Mouse (Mus musculus) c-Kit-positive CD71-positive TER-119-negative erythroid progenitor cells, embryonic 14.5 days (primary cell): ENCODE results near the gene Hadha.

Source experiments
- DNase-seq: peaks from one replicate; pipeline ENCODE4 v3.0.0-alpha.2; 2013; ENCODE audit warnings: low read depth

The Hadha gene

DNA sequence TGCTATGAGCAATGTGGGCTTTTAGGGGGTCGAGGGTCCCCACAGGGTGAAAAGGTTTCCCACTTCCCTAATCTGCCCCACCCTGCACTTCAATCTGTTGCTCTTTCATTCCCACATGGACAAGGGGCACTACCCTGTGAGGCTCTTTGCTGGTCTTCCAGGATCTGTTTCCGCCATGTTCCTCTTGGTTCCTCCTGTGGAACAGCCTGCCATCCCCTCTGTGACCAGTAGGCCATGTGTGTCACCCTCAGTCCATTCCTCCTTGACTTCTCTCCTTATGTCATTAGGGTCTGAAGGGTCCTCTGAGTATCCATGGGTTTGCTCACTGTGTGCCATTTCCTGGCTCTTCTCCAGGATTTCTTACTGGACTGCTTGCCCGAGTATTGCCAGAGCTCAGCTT, 43.2 kb downstream of the Hadha start:
- no peak for DNase-seq

DNA sequence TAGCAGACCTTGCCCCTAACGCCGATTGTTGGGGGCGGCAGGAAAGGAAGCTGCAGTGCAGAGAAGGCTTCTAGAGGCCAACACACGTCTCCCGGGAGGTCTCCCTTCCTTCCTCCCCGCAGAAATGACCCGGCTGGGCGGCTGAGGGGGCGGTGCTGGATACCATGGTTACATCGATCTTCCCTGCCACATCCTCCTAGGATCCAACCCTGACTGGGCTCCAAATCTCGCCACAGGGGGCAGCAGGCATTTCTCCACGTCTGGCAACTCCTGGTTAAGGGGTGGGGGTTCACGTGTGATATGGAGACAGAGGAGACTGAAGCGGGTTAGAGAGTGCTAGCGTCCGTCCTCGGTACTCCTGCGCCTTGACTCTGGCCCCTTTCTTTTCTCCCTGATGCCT, 43.8 kb downstream of the Hadha start:
- no peak for DNase-seq

- no peak for DNase-seq
Measured at GRCm38 (mm10) chr5:30110371-30111060, 44.4 kb downstream of the Hadha start.

DNA sequence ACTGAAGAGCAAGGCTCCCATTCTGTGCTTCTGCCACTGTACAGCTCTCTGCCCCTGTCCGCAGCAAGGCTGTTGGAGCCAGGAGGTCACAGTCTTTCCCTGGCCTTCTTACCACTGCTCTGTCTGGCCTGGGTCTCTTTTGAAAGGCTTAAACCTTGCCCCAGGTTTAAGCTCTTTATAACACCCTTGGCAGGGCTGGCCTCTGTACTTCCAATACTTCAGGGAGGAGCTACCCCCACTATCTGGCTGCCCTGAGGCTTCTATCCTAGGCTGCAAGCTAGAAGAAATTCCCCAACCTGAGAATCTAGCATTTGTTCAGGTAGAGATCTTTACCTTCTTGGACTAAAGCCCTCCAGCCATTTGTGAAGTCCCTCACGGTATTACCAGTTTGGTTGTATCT, 45.1 kb downstream of the Hadha start:
- DNase-seq = no peak

GRCm38 (mm10) chr5:30108233-30108632, 46.7 kb downstream of the Hadha start:
- no peak for DNase-seq

DNA sequence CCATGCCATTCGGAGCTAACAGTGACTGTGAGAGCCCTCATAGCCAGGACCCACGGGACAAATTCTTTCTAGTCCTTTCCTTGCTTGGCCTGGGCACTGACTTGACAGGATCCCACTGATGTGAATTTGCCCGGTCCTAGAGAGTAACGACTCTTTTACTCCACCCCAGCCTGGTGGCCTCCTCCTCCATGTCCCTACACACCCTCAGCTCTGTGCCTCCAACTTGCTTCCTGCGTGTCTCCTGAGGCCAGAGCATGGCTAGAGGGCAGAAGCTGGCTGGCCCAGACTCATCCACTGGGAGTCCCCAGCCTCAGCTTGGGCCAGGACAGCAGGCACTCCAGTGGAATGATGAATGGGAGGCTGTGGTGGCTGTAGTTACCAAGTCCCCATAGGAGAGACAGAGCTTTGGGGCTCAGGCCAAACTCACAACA, 47.3 kb downstream of the Hadha start:
- no peak for DNase-seq

- DNase-seq = no peak
Measured at GRCm38 (mm10) chr5:30107186-30107585, 47.8 kb downstream of the Hadha start.

GRCm38 (mm10) chr5:30106756-30107155, 48.2 kb downstream of the Hadha start:
- no peak for DNase-seq

DNA sequence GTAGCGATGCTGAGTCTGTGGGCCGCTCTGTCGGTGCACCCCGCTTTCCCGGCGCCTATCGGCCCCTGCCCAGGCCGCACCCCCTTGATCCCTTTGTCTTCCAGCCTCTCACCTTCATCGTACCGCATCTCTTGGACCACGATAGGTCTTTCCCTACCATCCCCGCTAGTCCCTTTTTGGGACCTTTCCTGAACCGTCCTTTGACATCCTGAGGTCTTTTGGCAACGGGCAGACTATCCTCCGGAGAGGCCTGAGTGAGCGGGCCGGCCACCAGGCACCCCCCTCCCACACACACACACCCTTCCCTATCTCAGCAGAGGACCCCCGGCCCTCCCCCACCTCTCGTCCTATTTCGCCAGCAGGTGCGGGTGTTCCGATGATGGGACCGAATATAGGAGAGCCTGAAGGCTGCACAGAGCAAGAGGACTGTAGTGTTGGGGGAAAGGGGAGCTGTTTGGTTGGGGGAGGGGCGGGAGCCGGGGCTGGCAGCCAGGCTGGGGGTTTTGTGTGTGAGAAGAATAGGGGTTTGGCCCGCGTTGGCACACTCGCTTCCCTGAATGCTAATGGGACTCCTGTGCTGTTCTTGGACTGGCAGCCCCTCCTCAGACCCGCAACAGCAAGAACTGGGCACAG, 49.2 kb downstream of the Hadha start, which contains the start of gene 3110082J24Rik:
TSS of gene 3110082J24Rik (minus strand) at position 419 of the 633 bp plus-strand sequence.
- no peak for DNase-seq

GRCm38 (mm10) chr5:30104841-30105667, 49.9 kb downstream of the Hadha start, which contains the start of gene Garem2:
TSS of gene Garem2 (plus strand) at chr5:30105161.
- no peak for DNase-seq

- no peak for DNase-seq
Measured at GRCm38 (mm10) chr5:30104339-30104738, 50.6 kb downstream of the Hadha start.

DNA sequence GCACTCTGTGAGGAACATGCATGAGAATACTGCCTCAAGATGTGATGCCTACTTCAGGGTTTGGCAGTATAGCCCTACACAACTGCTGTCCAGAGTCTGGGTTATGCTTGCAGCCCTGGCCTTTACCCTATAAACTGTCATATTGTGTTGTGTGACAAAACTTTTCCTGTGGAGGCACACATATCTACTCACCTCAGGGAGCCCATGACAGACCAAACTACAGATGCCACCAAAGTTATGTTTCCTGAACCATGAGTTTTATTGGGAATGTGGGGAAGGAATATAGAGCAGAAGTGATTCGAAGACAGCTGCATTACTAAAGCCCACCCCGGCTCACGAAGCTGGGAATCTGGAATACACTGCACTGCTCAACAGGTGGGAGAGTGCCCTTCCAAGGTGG, 51.6 kb downstream of the Hadha start:
- DNase-seq = no peak

DNA sequence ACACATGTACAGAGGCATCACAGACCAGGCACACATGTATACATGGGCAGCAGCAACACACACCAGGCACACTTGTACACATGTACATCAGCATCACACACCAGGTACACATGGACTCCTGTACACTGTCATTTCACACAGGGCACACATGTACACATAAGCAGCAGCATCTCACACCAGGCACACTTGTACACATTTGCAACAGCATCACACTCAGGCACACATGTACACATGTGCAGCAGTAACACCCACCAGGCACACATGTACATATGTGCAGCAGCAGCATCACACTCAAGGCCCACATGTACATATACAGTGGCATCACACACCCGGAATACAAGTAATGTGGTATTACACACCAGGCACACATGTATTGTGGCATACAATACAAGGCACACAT, 56.7 kb downstream of the Hadha start:
- no peak for DNase-seq

- DNase-seq = no peak
Measured at GRCm38 (mm10) chr5:30095731-30096130, 59.2 kb downstream of the Hadha start.

GRCm38 (mm10) chr5:30094399-30094798, 60.6 kb downstream of the Hadha start:
- no peak for DNase-seq

DNA sequence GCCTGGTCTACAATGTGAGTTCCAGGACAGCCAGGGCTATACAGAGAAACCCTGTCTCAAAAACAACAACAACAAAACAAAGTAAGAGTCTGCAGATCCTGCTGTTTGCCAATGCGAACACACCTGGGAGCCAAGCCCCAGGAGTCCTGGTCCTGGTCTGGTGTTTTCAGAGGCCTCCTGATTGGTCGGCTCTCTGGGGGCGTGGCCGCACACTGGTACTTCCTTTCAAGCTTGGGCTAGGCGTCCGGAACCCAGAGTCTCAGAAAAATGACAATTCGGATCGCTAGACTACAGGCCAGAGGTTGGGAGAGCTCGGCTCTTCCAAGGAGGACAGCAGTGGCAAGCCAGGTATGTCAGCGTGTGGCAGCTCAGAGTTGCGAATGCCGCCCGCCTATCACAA, 62.3 kb downstream of the Hadha start:
- no peak for DNase-seq

GRCm38 (mm10) chr5:30072825-30073821, 81.8 kb downstream of the Hadha start, which contains the start of gene Tyms:
TSS of gene Tyms (minus strand) at chr5:30073617.
- peak; percentile 75 for DNase-seq

DNA sequence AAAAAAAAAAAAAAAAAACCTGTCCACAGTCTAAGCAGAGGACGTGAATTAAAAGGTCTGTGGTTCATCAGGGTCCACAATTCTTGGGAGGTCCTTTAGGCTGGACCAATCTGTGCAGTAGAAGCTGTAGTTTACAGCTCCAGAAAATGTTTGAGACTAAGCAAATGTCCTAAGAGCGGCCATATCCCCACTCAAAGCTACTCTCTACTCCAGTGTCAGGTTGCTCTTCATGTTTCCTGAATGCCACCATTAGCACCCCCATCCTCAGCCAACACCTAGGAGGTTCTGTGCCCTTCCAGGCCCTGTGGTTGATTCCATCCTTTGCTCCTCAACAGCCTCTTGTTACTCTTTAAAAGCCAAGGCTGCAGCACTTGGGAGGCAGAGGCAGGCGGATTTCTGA, 82.6 kb downstream of the Hadha start:
- no peak for DNase-seq

- no peak for DNase-seq
Measured at GRCm38 (mm10) chr5:30071677-30072076, 83.3 kb downstream of the Hadha start.
